Mouse (Mus musculus): ENCODE measurements around the gene Exoc2. TPM values are rescaled to one million over a fixed set of nuclear protein-coding genes. Genes with fewer than 3 reads are reported as not detected.

Gene Exoc2
- polyA plus RNA-seq, 1 experiment from 2014 or later: 32.0 TPM

GRCm38 (mm10) chr13:30968311-30968710, 5.6 kb downstream of the Exoc2 start:
- ATAC-seq (ENCODE audit: insufficient number of reproducible peaks, insufficient read depth, low FRiP score, low TSS enrichment, low read depth): no peak

GRCm38 (mm10) chr13:30966507-30966911, 7.4 kb downstream of the Exoc2 start:
- Histone ChIP-seq H3K4me1 (peaks cover 15% of the 10 kb centered on the region), H3K9ac (no peak overlapping the region), H3K27me3 (no peaks in the 10 kb centered on the region), H3K4me3 (peak overlapping the region; percentile 25), H3K9me3 (no peaks in the 10 kb centered on the region), H3K36me3 (0 out of 2 replicates have a peak, but pooled peaks cover 1% of the 10 kb centered on the region), H3K4me2 (peak overlapping the region; percentile 53), H3K27ac (0 out of 2 replicates have a peak overlapping the region, but pooled peaks have one; percentile 44)
- 8% methylated on average over 10 of the region's 10 CpGs for WGBS
- 0 out of 2 replicates have a peak, but pooled peaks have one; percentile 59 for ATAC-seq (ENCODE audit: insufficient number of reproducible peaks, insufficient read depth, low FRiP score, low TSS enrichment, low read depth)

More at GRCm38 (mm10) chr13:30968311-30968710, 5.6 kb downstream of the Exoc2 start:
- no peaks in the 10 kb centered on the region for H3K9me3 ChIP-seq
- H3K4me3 ChIP-seq: no peak overlapping the region
- WGBS: 66% methylated on average over 4 of the region's 4 CpGs
- peaks cover 18% of the 10 kb centered on the region for H3K4me1 ChIP-seq
- no peak overlapping the region for H3K9ac ChIP-seq
- H3K36me3 ChIP-seq: no peaks in the 10 kb centered on the region
- H3K27ac ChIP-seq: no peak overlapping the region
- H3K4me2 ChIP-seq: no peak overlapping the region
- H3K27me3 ChIP-seq: no peaks in the 10 kb centered on the region

GRCm38 (mm10) chr13:30961932-30962331, 12.0 kb downstream of the Exoc2 start:
- WGBS: 76% methylated on average over 2 of the region's 2 CpGs
- H3K36me3 ChIP-seq: peaks cover 10% of the 10 kb centered on the region; the same call in 1 of the 2 replicates

GRCm38 (mm10) chr13:30960714-30961113, 13.2 kb downstream of the Exoc2 start:
- 89% methylated on average over 2 of the region's 2 CpGs for WGBS
- no peak for ATAC-seq (ENCODE audit: insufficient number of reproducible peaks, insufficient read depth, low FRiP score, low TSS enrichment, low read depth)

More at GRCm38 (mm10) chr13:30961932-30962331, 12.0 kb downstream of the Exoc2 start:
- no peak for ATAC-seq (ENCODE audit: insufficient number of reproducible peaks, insufficient read depth, low FRiP score, low TSS enrichment, low read depth)
- Histone ChIP-seq H3K9ac (no peak overlapping the region), H3K9me3 (no peaks in the 10 kb centered on the region), H3K4me1 (peaks cover 13% of the 10 kb centered on the region), H3K27ac (no peak overlapping the region), H3K4me3 (no peak overlapping the region), H3K4me2 (no peak overlapping the region), H3K27me3 (no peaks in the 10 kb centered on the region)

GRCm38 (mm10) chr13:30953580-30953979, 20.3 kb downstream of the Exoc2 start:
- no peak overlapping the region for H3K4me3 ChIP-seq
- WGBS: 63% methylated on average over 1 of the region's 1 CpGs
- H3K9ac ChIP-seq: no peak overlapping the region
- ATAC-seq (ENCODE audit: insufficient number of reproducible peaks, insufficient read depth, low FRiP score, low TSS enrichment, low read depth): no peak
- no peak overlapping the region for H3K27ac ChIP-seq
- H3K4me2 ChIP-seq: no peak overlapping the region
- no peaks in the 10 kb centered on the region for H3K4me1 ChIP-seq
- no peaks in the 10 kb centered on the region for H3K9me3 ChIP-seq
- no peaks in the 10 kb centered on the region for H3K36me3 ChIP-seq
- H3K27me3 ChIP-seq: no peaks in the 10 kb centered on the region

More at GRCm38 (mm10) chr13:30960714-30961113, 13.2 kb downstream of the Exoc2 start:
- Histone ChIP-seq H3K4me2 (no peak overlapping the region), H3K27ac (no peak overlapping the region), H3K9ac (no peak overlapping the region), H3K36me3 (peaks cover 10% of the 10 kb centered on the region; the same call in 1 of the 2 replicates), H3K4me1 (0 out of 2 replicates have a peak, but pooled peaks cover 5% of the 10 kb centered on the region), H3K9me3 (no peaks in the 10 kb centered on the region), H3K4me3 (no peak overlapping the region), H3K27me3 (no peaks in the 10 kb centered on the region)

- Histone ChIP-seq H3K4me3 (no peak overlapping the region), H3K9ac (no peak overlapping the region), H3K27ac (no peak overlapping the region), H3K4me1 (peaks cover 4% of the 10 kb centered on the region; the same call in 1 of the 2 replicates), H3K36me3 (peaks cover 4% of the 10 kb centered on the region), H3K27me3 (no peaks in the 10 kb centered on the region), H3K4me2 (no peak overlapping the region), H3K9me3 (no peaks in the 10 kb centered on the region)
- WGBS: 87% methylated on average over 2 of the region's 2 CpGs
- ATAC-seq (ENCODE audit: insufficient number of reproducible peaks, insufficient read depth, low FRiP score, low TSS enrichment, low read depth): no peak
These were observed 21.8 kb downstream of the Exoc2 start for GRCm38 (mm10) chr13:30952044-30952443.

- no peaks in the 10 kb centered on the region for H3K9me3 ChIP-seq
- 94% methylated on average over 9 of the region's 9 CpGs for WGBS
- no peak overlapping the region for H3K4me3 ChIP-seq
- peaks cover 5% of the 10 kb centered on the region; the same call in 1 of the 2 replicates for H3K4me1 ChIP-seq
- H3K4me2 ChIP-seq: no peak overlapping the region
- H3K9ac ChIP-seq: no peak overlapping the region
- H3K36me3 ChIP-seq: peaks cover 7% of the 10 kb centered on the region
- no peak overlapping the region for H3K27ac ChIP-seq
- no peak for ATAC-seq (ENCODE audit: insufficient number of reproducible peaks, insufficient read depth, low FRiP score, low TSS enrichment, low read depth)
- no peaks in the 10 kb centered on the region for H3K27me3 ChIP-seq
These were observed 24.7 kb downstream of the Exoc2 start for GRCm38 (mm10) chr13:30949181-30949580.

- H3K36me3 ChIP-seq: peaks cover 7% of the 10 kb centered on the region
- H3K9me3 ChIP-seq: no peaks in the 10 kb centered on the region
- peaks cover 5% of the 10 kb centered on the region; the same call in 1 of the 2 replicates for H3K4me1 ChIP-seq
- WGBS: 94% methylated on average over 11 of the region's 11 CpGs
- H3K4me2 ChIP-seq: no peak within 1 kb of the TSS
- no peak within 1 kb of the TSS for H3K9ac ChIP-seq
- no peak within 1 kb of the TSS for H3K4me3 ChIP-seq
- no peak within 1 kb of the TSS for H3K27ac ChIP-seq
- no peak for ATAC-seq (ENCODE audit: insufficient number of reproducible peaks, insufficient read depth, low FRiP score, low TSS enrichment, low read depth)
- no peaks in the 10 kb centered on the region for H3K27me3 ChIP-seq
These were observed 26.4 kb downstream of the Exoc2 start, which contains the start of gene Hus1b for GRCm38 (mm10) chr13:30947540-30947939. Gene Hus1b (minus strand): TSS chr13:30947759.

- Histone ChIP-seq H3K36me3 (peaks cover 7% of the 10 kb centered on the region), H3K9ac (no peak overlapping the region), H3K4me2 (no peak overlapping the region), H3K4me3 (no peak overlapping the region), H3K9me3 (no peaks in the 10 kb centered on the region), H3K4me1 (peaks cover 5% of the 10 kb centered on the region; the same call in 1 of the 2 replicates), H3K27ac (no peak overlapping the region), H3K27me3 (no peaks in the 10 kb centered on the region)
- no peak for ATAC-seq (ENCODE audit: insufficient number of reproducible peaks, insufficient read depth, low FRiP score, low TSS enrichment, low read depth)
- WGBS: 91% methylated on average over 15 of the region's 15 CpGs
These were observed 26.8 kb downstream of the Exoc2 start for GRCm38 (mm10) chr13:30947129-30947528.

GRCm38 (mm10) chr13:30945788-30946187, 28.1 kb downstream of the Exoc2 start:
- H3K9me3 ChIP-seq: no peaks in the 10 kb centered on the region
- no peak for ATAC-seq (ENCODE audit: insufficient number of reproducible peaks, insufficient read depth, low FRiP score, low TSS enrichment, low read depth)
- H3K4me3 ChIP-seq: no peak overlapping the region
- peaks cover 7% of the 10 kb centered on the region for H3K36me3 ChIP-seq
- peaks cover 5% of the 10 kb centered on the region; the same call in 1 of the 2 replicates for H3K4me1 ChIP-seq
- no peaks in the 10 kb centered on the region for H3K27me3 ChIP-seq
- H3K9ac ChIP-seq: no peak overlapping the region
- H3K27ac ChIP-seq: no peak overlapping the region
- no peak overlapping the region for H3K4me2 ChIP-seq

- Histone ChIP-seq H3K4me1 (no peaks in the 10 kb centered on the region), H3K27me3 (no peaks in the 10 kb centered on the region), H3K9me3 (no peaks in the 10 kb centered on the region), H3K9ac (no peak overlapping the region), H3K4me2 (no peak overlapping the region), H3K27ac (no peak overlapping the region), H3K36me3 (peaks cover 20% of the 10 kb centered on the region), H3K4me3 (no peak overlapping the region)
- 88% methylated on average over 6 of the region's 6 CpGs for WGBS
- ATAC-seq (ENCODE audit: insufficient number of reproducible peaks, insufficient read depth, low FRiP score, low TSS enrichment, low read depth): no peak
These were observed 40.9 kb downstream of the Exoc2 start for GRCm38 (mm10) chr13:30932972-30933371.

- Histone ChIP-seq H3K27ac (no peak overlapping the region), H3K9ac (no peak overlapping the region), H3K9me3 (no peaks in the 10 kb centered on the region), H3K36me3 (peaks cover 19% of the 10 kb centered on the region), H3K27me3 (no peaks in the 10 kb centered on the region), H3K4me3 (no peak overlapping the region), H3K4me1 (no peaks in the 10 kb centered on the region), H3K4me2 (no peak overlapping the region)
- 70% methylated on average over 4 of the region's 4 CpGs for WGBS
- ATAC-seq (ENCODE audit: insufficient number of reproducible peaks, insufficient read depth, low FRiP score, low TSS enrichment, low read depth): no peak
These were observed 42.3 kb downstream of the Exoc2 start for GRCm38 (mm10) chr13:30931613-30932012.

Measured in embryonic facial prominence, embryonic 13.5 days (tissue).